9 mouse cellular contexts compared by ENCODE assay signal in the genomic region with DNA sequence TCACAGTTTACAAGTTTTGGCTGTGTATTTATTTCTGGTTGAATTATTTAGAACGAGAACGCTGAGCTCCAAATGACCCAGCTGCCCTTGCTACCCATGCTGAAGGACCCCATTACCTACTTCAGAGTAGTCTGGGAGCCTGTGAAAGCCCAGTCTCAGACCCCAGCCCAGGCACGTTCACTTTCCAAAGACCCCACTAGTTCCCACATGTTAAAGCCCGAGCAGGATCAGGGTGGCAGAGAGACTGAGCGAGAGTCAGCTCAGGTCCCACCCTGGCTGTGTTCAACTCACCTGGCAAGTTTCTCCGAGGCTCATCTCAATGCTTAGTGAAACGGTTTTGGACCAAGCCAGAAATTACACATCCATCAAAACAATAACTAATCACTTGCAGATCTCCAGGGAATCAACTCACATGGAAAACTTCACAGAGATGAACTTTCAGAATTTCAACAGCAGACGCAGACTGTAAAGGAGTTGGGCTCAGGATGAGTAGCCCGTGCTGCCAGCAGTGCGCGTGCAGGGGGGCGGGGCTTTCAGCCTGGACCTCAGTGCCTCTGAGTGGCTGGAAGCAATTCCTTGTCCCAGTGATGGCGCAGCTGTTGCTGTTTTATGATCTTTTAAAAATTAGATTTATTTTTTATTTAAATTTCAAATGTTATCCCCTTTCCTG. TPM values are rescaled to one million over a fixed set of nuclear protein-coding genes. Genes with fewer than 3 reads are reported as not detected.
DNase-seq lines count a peak whose midpoint lies in the region; ATAC-seq and TF ChIP-seq lines count a peak whose summit lies in the region.
"Had no signal": no experiment of that assay in that cellular context is flagged by ENCODE, and none has a peak within 500 bp of the region (broad histone marks: within the 10 kb centered on the region; RNA-seq: fewer than 3 reads in every experiment).

No protein-coding gene starts in this region.

- peak overlapping the region; percentile 51 for H3K9ac ChIP-seq in MEL (ENCODE audit: control insufficient read depth, low read depth, low read length, poor library complexity, severe bottlenecking)
- H3K9ac ChIP-seq in forebrain, embryonic 12.5 days, result peak overlapping the region; percentile 36
- H3K9ac ChIP-seq in stomach, embryonic 15.5 days, result peak overlapping the region; percentile 39; the same call in 1 of the 2 replicates

- TF ChIP-seq CTCF in MEL (IDR thresholded peaks at IDR 0.05 in 2 of 3, conservative IDR thresholded peaks at IDR 0.05 in 1 of 3; ENCODE audit: control insufficient read depth in 1 of 3, insufficient read depth in 1 of 3, low read depth in 2 of 3, low read length in 3 of 3, poor library complexity in 1 of 3, severe bottlenecking in 1 of 3), result no peak
- no peak for TF ChIP-seq CTCF in brain, embryonic 14.5 days (IDR thresholded peaks at IDR 0.05; ENCODE audit: borderline replicate concordance, extremely low read depth, insufficient read depth, insufficient read length)

- no peak for TF ChIP-seq RAD21 in MEL (IDR thresholded peaks at IDR 0.05; ENCODE audit: low read depth, low read length)

- peak; percentile 51 for DNase-seq in MEL (ENCODE audit: low read depth, low spot score)
- peak; percentile 40 for DNase-seq in brain, embryonic 14.5 days (ENCODE audit: low read depth)
- peak; percentile 19 for DNase-seq in heart, postnatal 25 days (ENCODE audit: low spot score)
- DNase-seq in kidney, postnatal 25 days, result peak; percentile 79 to 83
- DNase-seq in left cerebral cortex, postnatal 36 days (ENCODE audit: low spot score in 2 of 2), result no peak

- H3K27ac ChIP-seq in MEL (ENCODE audit: control insufficient read depth, low read depth, low read length), result no peak overlapping the region; the same call in 1 of the 2 replicates
- H3K27ac ChIP-seq in forebrain, embryonic 12.5 days, result no peak overlapping the region
- H3K27ac ChIP-seq in stomach, embryonic 15.5 days, result peak overlapping the region; percentile 85

- peaks cover 0 to 1% of the 10 kb centered on the region in 2 experiments; a peak in 1 of 4 replicates for H3K27me3 ChIP-seq in MEL (ENCODE audit: control insufficient read depth in 1 of 2, insufficient read depth in 2 of 2, low read length in 2 of 2)
- no peaks in the 10 kb centered on the region for H3K27me3 ChIP-seq in forebrain, embryonic 12.5 days
- H3K27me3 ChIP-seq in stomach, embryonic 15.5 days (replicated peaks), result no peaks in the 10 kb centered on the region

- H3K4me1 ChIP-seq in MEL (ENCODE audit: control insufficient read depth in 1 of 2, insufficient read depth in 2 of 2, low read length in 2 of 2), result no peaks in the 10 kb centered on the region
- peaks cover 14% of the 10 kb centered on the region for H3K4me1 ChIP-seq in forebrain, embryonic 12.5 days
- peaks cover 15% of the 10 kb centered on the region for H3K4me1 ChIP-seq in stomach, embryonic 15.5 days

- H3K4me2 ChIP-seq in forebrain, embryonic 12.5 days, result peak overlapping the region; percentile 62
- H3K4me2 ChIP-seq in stomach, embryonic 15.5 days, result peak overlapping the region; percentile 83

- ATAC-seq in forebrain, embryonic 12.5 days (ENCODE audit: low FRiP score), result 0 out of 2 replicates have a peak, but pooled peaks have one; percentile 60
- peak; percentile 43; the same call in 1 of the 2 replicates for ATAC-seq in megakaryocyte, adult 5-6 weeks (ENCODE audit: poor library complexity, severe bottlenecking)
- ATAC-seq in stomach, embryonic 15.5 days (ENCODE audit: insufficient read depth, low FRiP score, low read depth), result peak; percentile 73; the same call in 1 of the 2 replicates

- no peaks in the 10 kb centered on the region for H3K36me3 ChIP-seq in MEL (ENCODE audit: control insufficient read depth in 1 of 2, insufficient read depth in 2 of 2, low read length in 2 of 2)
- H3K36me3 ChIP-seq in forebrain, embryonic 12.5 days (replicated peaks), result no peaks in the 10 kb centered on the region; the same call in 1 of the 2 replicates
- H3K36me3 ChIP-seq in stomach, embryonic 15.5 days, result no peaks in the 10 kb centered on the region

- no peak for TF ChIP-seq EP300 in MEL (IDR thresholded peaks at IDR 0.05; ENCODE audit: low read depth in 1 of 2, low read length in 2 of 2)

- peak overlapping the region; percentile 66 to 69 for H3K4me3 ChIP-seq in MEL (ENCODE audit: control insufficient read depth in 1 of 2, insufficient read depth in 1 of 2, low read depth in 2 of 2, low read length in 2 of 2)
- peak overlapping the region; percentile 44 for H3K4me3 ChIP-seq in forebrain, embryonic 12.5 days (replicated peaks)
- peak overlapping the region; percentile 52 for H3K4me3 ChIP-seq in stomach, embryonic 15.5 days (replicated peaks)

- H3K9me3 ChIP-seq in MEL (replicated peaks; ENCODE audit: insufficient read depth, low read length), result no peaks in the 10 kb centered on the region
- H3K9me3 ChIP-seq in forebrain, embryonic 12.5 days, result no peaks in the 10 kb centered on the region
- no peaks in the 10 kb centered on the region for H3K9me3 ChIP-seq in stomach, embryonic 15.5 days

- 5% methylated on average over 13 of the region's 13 CpGs for WGBS in forebrain, embryonic 12.5 days
- WGBS in stomach, embryonic 15.5 days, result 4% methylated on average over 13 of the region's 13 CpGs

- intact Hi-C loops in heart, postnatal 25 days (cut with DNase I), result no loop called here
- intact Hi-C loops in left cerebral cortex, postnatal 36 days (cut with DNase I), result no loop called here

- H3K79me2 ChIP-seq in MEL (ENCODE audit: control insufficient read depth, insufficient read depth, low read length, poor library complexity), result no peaks in the 10 kb centered on the region

- no peak for TF ChIP-seq POLR2A in MEL (IDR thresholded peaks at IDR 0.05; ENCODE audit: control insufficient read depth in 1 of 2, insufficient read depth in 1 of 2, low read depth in 1 of 2, low read length in 2 of 2, poor library complexity in 1 of 2)
- TF ChIP-seq POLR2A in brain, embryonic 14.5 days (IDR thresholded peaks at IDR 0.05; ENCODE audit: borderline replicate concordance, extremely low read depth, insufficient read depth, insufficient read length, poor library complexity, severe bottlenecking), result no peak

TF ChIP-seq in MEL, 35 proteins besides CTCF, POLR2A, EP300 and RAD21:
- TF ChIP-seq BHLHE40 (IDR thresholded peaks at IDR 0.05; ENCODE audit: borderline replicate concordance, low read depth, low read length) (peak; percentile 22; the same call in 1 of the 2 replicates), GATA1 (IDR thresholded peaks at IDR 0.05; ENCODE audit: low read depth, low read length) (no peak)
TF ChIP-seq in MEL: peak in this region for 1.

RNA-seq across cellular contexts. Expression of gene Akr1b10, which starts 0.8 kb away (rescaled TPM):
- 7.5 and 8.7 TPM in 2 replicates for total RNA-seq in MEL (2012; rRNA removed)
- polyA plus RNA-seq in MEL (2012; ENCODE audit: insufficient read depth in 1 of 2, insufficient read length in 2 of 2, low read depth in 1 of 2, low replicate concordance in 2 of 2, missing spikeins in 1 of 2), result 10 to 100 TPM in 1 of 2 experiments, not detected in 1; 17.4 TPM
- polyA plus RNA-seq in brain, embryonic 14.5 days (2012; rRNA removed), result 6.7 and 7.3 TPM in 2 replicates
- 9.4 and 10.1 TPM in 2 replicates for polyA plus RNA-seq in forebrain, embryonic 12.5 days (2016; fragmentation: Nextera tagmentation; extraction: Ambion mirVana)
- 10 to 100 TPM; 67.4 to 68.0 TPM for total RNA-seq in heart, postnatal 25 days (2021)
- total RNA-seq in megakaryocyte, adult 5-6 weeks (2015), result 24.7 and 28.4 TPM in 2 replicates
- total RNA-seq in megakaryocyte, adult 5-6 weeks (2017), result 17.2 and 18.5 TPM in 2 replicates
- 18.5 and 20.3 TPM in 2 replicates for polyA plus RNA-seq in stomach, embryonic 15.5 days (2015; fragmentation: Nextera tagmentation; extraction: Ambion mirVana)
- 10 to 100 TPM; 19.7 to 21.6 TPM for total RNA-seq in left cerebral cortex, postnatal 36 days (2021)

RNA-seq across cellular contexts. Expression of gene Akr1b7, which starts 27.3 kb away (rescaled TPM):
- not detected in 2 replicates for total RNA-seq in MEL (2012; rRNA removed)
- polyA plus RNA-seq in MEL (2012; ENCODE audit: insufficient read depth in 1 of 2, insufficient read length in 2 of 2, low read depth in 1 of 2, low replicate concordance in 2 of 2, missing spikeins in 1 of 2), result not detected
- 0.05 TPM in 1 of 2 replicates, not detected in the other for polyA plus RNA-seq in brain, embryonic 14.5 days (2012; rRNA removed)
- polyA plus RNA-seq in forebrain, embryonic 12.5 days (2016; fragmentation: Nextera tagmentation; extraction: Ambion mirVana), result not detected in 2 replicates
- total RNA-seq in heart, postnatal 25 days (2021), result not detected
- not detected in 2 replicates for total RNA-seq in megakaryocyte, adult 5-6 weeks (2015)
- not detected in 2 replicates for total RNA-seq in megakaryocyte, adult 5-6 weeks (2017)
- 3.5 and 5.4 TPM in 2 replicates for polyA plus RNA-seq in stomach, embryonic 15.5 days (2015; fragmentation: Nextera tagmentation; extraction: Ambion mirVana)
- not detected for total RNA-seq in left cerebral cortex, postnatal 36 days (2021)
- total RNA-seq: layer of hippocampus, postnatal 25 days had no signal

RNA-seq across cellular contexts. Expression of gene Akr1b8, which starts 30.9 kb away (rescaled TPM):
- not detected in 2 replicates for total RNA-seq in MEL (2012; rRNA removed)
- not detected for polyA plus RNA-seq in MEL (2012; ENCODE audit: insufficient read depth in 1 of 2, insufficient read length in 2 of 2, low read depth in 1 of 2, low replicate concordance in 2 of 2, missing spikeins in 1 of 2)
- polyA plus RNA-seq in brain, embryonic 14.5 days (2012; rRNA removed), result 3.1 and 3.9 TPM in 2 replicates
- 13.6 and 18.5 TPM in 2 replicates for polyA plus RNA-seq in forebrain, embryonic 12.5 days (2016; fragmentation: Nextera tagmentation; extraction: Ambion mirVana)
- 1 to 10 TPM; 3.7 to 3.9 TPM for total RNA-seq in heart, postnatal 25 days (2021)
- not detected in 2 replicates for total RNA-seq in megakaryocyte, adult 5-6 weeks (2015)
- not detected in 2 replicates for total RNA-seq in megakaryocyte, adult 5-6 weeks (2017)
- polyA plus RNA-seq in stomach, embryonic 15.5 days (2015; fragmentation: Nextera tagmentation; extraction: Ambion mirVana), result 5.5 and 6.6 TPM in 2 replicates
- total RNA-seq in left cerebral cortex, postnatal 36 days (2021), result under 1 TPM; 0.68 to 0.69 TPM

Comparison
In these comparisons a context has a peak if more than half of its experiments do, and no peak if none do; other contexts are left out.
1. DNase-seq: peak in MEL (single experiment), brain, embryonic 14.5 days (single experiment), heart, postnatal 25 days (single experiment) and kidney, postnatal 25 days (2 of 2); none in left cerebral cortex, postnatal 36 days (0 of 2).
2. Peak in every context shown above with its lines, with median percentiles within 50 percentile points of each other: H3K4me3 ChIP-seq, H3K9ac ChIP-seq and ATAC-seq.